Mouse (Mus musculus): ENCODE data around the gene Usp49. TPM values are rescaled to one million over a fixed set of nuclear protein-coding genes. Genes with fewer than 3 reads are reported as not detected.
"Not testable (repeated sequence)": the region's sequence is repeated elsewhere in the genome, so short reads cannot be mapped to it uniquely, and the experiment has no call there.

The Usp49 gene
- polyA plus RNA-seq, 1 experiment from 2014 or later, result 4.2 TPM

DNA sequence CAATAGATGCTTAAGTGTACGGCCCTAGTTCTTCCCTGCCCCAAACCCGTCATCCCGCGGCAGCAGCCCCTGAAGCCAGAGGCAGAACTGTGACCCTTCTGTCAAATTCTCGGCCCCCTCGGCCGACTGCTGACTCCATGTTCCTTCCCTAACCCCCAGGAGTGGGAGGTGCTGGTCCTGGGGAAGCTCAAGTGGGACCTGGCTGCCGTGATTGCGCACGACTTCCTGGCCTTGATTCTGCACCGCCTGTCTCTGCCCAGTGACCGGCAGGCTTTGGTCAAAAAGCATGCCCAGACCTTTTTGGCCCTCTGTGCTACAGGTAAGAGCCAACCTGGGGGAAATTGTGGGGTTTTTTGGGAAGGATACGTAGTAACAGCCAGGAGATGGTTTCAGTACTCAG is 33.2 kb upstream of the Usp49 start:
- ATAC-seq (ENCODE audit: borderline replicate concordance, extremely low read depth, low FRiP score, low TSS enrichment), result no peak
- WGBS, result 50% methylated on average over 13 of the region's 13 CpGs
- Histone ChIP-seq H3K27ac (peak overlapping the region; percentile 35), H3K9ac (peak overlapping the region; percentile 91), H3K9me3 (no peaks in the 10 kb centered on the region), H3K27me3 (no peaks in the 10 kb centered on the region), H3K4me3 (0 out of 2 replicates have a peak overlapping the region, but pooled peaks have one; percentile 95), H3K36me3 (peaks cover 52% of the 10 kb centered on the region), H3K4me1 (peaks cover 38% of the 10 kb centered on the region), H3K4me2 (peak overlapping the region; percentile 86; the same call in 1 of the 2 replicates)

DNA sequence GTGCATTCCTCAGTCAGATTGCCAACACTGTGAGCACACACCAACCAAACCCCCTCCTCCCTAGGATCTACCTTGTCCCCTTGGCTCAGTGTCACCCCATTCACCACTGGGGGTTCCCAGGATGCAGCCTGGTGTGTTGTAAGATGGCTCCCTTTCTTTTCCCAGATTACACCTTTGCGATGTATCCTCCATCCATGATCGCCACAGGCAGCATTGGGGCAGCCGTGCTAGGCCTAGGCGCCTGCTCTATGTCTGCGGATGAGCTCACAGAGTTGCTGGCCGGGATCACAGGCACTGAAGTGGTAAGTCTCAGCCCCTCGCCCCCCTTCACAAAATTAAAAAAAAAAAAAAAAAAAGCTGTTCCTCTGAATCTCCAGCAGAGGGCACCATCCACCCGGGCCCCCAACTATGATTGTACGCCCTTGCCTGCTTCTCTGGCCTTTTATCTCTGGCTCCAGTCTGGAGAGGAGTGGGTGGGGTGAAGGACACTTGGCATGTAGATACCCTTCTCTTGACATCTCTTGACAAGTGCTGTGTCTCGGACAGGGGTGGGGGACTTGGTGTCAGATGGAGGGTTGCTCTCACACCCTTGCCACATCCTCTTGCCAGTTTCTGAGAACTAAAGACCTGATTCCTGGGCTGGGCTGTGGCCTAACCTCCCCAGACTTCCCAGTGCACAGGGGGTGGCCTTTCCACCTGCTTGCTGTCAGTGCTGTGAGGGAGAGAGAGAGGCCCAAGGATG is 32.5 kb upstream of the Usp49 start:
- ATAC-seq (ENCODE audit: borderline replicate concordance, extremely low read depth, low FRiP score, low TSS enrichment), result no peak
- Histone ChIP-seq H3K9me3 (no peaks in the 10 kb centered on the region), H3K27me3 (no peaks in the 10 kb centered on the region), H3K36me3 (peaks cover 58% of the 10 kb centered on the region), H3K27ac (peak overlapping the region; percentile 53), H3K4me1 (peaks cover 33% of the 10 kb centered on the region), H3K4me3 (no peak overlapping the region), H3K9ac (peak overlapping the region; percentile 91; the same call in 1 of the 2 replicates), H3K4me2 (no peak overlapping the region)
- 16% methylated on average over 10 of the region's 10 CpGs for WGBS

DNA sequence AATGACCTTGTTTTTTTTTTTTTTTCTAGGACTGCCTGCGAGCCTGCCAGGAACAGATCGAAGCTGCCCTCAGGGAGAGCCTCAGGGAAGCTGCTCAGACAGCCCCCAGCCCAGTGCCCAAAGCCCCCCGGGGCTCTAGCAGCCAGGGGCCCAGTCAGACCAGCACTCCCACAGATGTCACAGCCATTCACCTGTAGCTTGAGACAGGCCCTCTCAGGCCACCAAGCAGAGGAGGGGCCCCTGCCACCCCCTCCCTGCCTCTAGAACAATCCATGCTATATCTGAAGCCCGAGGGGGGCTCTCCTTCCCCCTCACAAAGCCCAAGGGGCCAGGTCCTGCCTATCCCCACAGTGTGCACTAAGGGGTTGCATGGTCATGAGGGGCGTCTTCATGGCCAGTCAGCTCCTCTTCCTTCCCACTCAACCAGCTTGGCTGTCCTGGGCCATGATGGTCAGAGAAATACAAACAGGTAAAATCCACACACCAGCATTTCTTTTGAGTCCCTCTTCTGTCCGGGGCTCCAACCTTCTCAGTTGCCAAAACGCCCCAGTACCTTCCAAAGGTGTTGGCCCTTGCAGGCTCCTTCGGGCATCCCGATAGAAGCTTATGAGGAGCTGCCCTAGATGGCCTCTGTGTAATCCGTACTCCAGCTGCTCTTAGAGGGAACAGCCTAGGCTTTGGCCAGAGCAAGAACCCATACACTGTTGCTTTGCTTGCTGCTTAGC is 31.7 kb upstream of the Usp49 start:
- H3K27me3 ChIP-seq; ATAC-seq (ENCODE audit: borderline replicate concordance, extremely low read depth, low FRiP score, low TSS enrichment); H3K4me2 ChIP-seq; H3K9me3 ChIP-seq; H3K9ac ChIP-seq; H3K4me3 ChIP-seq: not testable (repeated sequence)
- 75% methylated on average over 10 of the region's 10 CpGs for WGBS
- Histone ChIP-seq H3K27ac (peak overlapping the region; percentile 53), H3K36me3 (peaks cover 62% of the 10 kb centered on the region), H3K4me1 (peaks cover 32% of the 10 kb centered on the region)

GRCm38 (mm10) chr17:47599511-47600297 is 30.8 kb upstream of the Usp49 start:
- H3K4me2 ChIP-seq, result no peak overlapping the region
- no peaks in the 10 kb centered on the region for H3K9me3 ChIP-seq
- H3K27ac ChIP-seq, result peak overlapping the region; percentile 26
- no peak for ATAC-seq (ENCODE audit: borderline replicate concordance, extremely low read depth, low FRiP score, low TSS enrichment)
- peaks cover 32% of the 10 kb centered on the region for H3K4me1 ChIP-seq
- 64% methylated on average over 11 of the region's 11 CpGs for whole genome bisulfite sequencing
- H3K36me3 ChIP-seq, result peaks cover 72% of the 10 kb centered on the region
- no peak overlapping the region for H3K9ac ChIP-seq
- no peak overlapping the region for H3K4me3 ChIP-seq
- H3K27me3 ChIP-seq, result no peaks in the 10 kb centered on the region

GRCm38 (mm10) chr17:47600601-47601388 is 29.7 kb upstream of the Usp49 start:
- ATAC-seq (ENCODE audit: borderline replicate concordance, extremely low read depth, low FRiP score, low TSS enrichment), result no peak
- Histone ChIP-seq H3K27ac (no peak overlapping the region), H3K4me3 (no peak overlapping the region), H3K4me2 (no peak overlapping the region), H3K27me3 (no peaks in the 10 kb centered on the region), H3K36me3 (peaks cover 81% of the 10 kb centered on the region), H3K9me3 (no peaks in the 10 kb centered on the region), H3K9ac (no peak overlapping the region), H3K4me1 (peaks cover 22% of the 10 kb centered on the region)
- WGBS, result 82% methylated on average over 13 of the region's 13 CpGs

DNA sequence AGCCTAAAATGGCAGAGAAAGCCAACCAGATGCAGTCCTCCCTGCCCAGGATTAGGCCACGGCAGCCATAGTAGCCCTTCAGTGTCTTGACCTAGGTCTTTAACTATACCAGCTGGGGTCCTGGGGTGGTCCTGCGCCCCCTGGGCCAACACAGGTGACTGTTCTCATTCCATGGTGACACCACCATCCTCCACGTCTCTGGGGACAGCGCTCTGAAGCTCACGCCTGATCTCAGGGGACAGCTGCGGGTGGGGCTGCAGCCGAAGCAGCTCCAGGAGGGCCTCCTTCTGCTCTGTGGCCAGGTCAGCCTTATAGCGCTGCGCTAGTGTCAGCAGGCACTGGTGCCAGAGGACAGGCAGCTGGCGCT is 29.1 kb upstream of the Usp49 start:
- ATAC-seq (ENCODE audit: borderline replicate concordance, extremely low read depth, low FRiP score, low TSS enrichment), result no peak
- no peaks in the 10 kb centered on the region for H3K27me3 ChIP-seq
- no peak overlapping the region for H3K27ac ChIP-seq
- H3K9ac ChIP-seq, result no peak overlapping the region
- H3K4me1 ChIP-seq, result peaks cover 16% of the 10 kb centered on the region
- 88% methylated on average over 10 of the region's 10 CpGs for WGBS
- H3K4me2 ChIP-seq, result no peak overlapping the region
- peaks cover 82% of the 10 kb centered on the region for H3K36me3 ChIP-seq
- H3K4me3 ChIP-seq, result no peak overlapping the region
- no peaks in the 10 kb centered on the region for H3K9me3 ChIP-seq

GRCm38 (mm10) chr17:47602289-47602688 is 28.2 kb upstream of the Usp49 start:
- Histone ChIP-seq H3K27ac (no peak overlapping the region), H3K27me3 (no peaks in the 10 kb centered on the region), H3K9me3 (no peaks in the 10 kb centered on the region), H3K4me3 (no peak overlapping the region), H3K9ac (no peak overlapping the region), H3K4me2 (no peak overlapping the region), H3K4me1 (peaks cover 7% of the 10 kb centered on the region), H3K36me3 (peaks cover 84% of the 10 kb centered on the region)
- ATAC-seq (ENCODE audit: borderline replicate concordance, extremely low read depth, low FRiP score, low TSS enrichment), result no peak
- 85% methylated on average over 11 of the region's 11 CpGs for WGBS

DNA sequence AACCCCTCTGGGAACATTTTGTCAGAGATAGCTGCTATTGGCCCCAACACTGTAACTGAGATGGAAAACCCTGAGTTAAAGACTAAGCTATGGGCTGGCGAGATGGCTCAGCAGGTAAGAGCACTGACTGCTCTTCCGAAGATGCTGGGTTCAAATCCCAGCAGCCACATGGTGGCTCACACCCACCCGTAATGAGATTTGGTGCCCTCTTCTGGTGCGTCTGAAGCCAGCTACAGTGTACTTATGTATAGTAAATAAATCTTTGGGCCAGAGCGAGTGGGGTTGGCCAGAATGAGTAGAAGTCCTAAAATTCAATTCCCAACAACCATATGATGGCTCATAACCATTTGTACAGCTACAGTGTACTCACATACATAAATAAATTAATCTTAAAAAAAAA is 24.3 kb upstream of the Usp49 start:
- Histone ChIP-seq H3K27me3 (no peaks in the 10 kb centered on the region), H3K9me3 (no peaks in the 10 kb centered on the region), H3K27ac (no peak overlapping the region), H3K36me3 (peaks cover 53% of the 10 kb centered on the region), H3K4me2 (no peak overlapping the region), H3K4me1 (peaks cover 12% of the 10 kb centered on the region), H3K9ac (no peak overlapping the region), H3K4me3 (no peak overlapping the region)
- WGBS, result 55% methylated on average over 5 of the region's 5 CpGs
- no peak for ATAC-seq (ENCODE audit: borderline replicate concordance, extremely low read depth, low FRiP score, low TSS enrichment)

GRCm38 (mm10) chr17:47609182-47609581 is 21.3 kb upstream of the Usp49 start:
- no peak overlapping the region for H3K9ac ChIP-seq
- H3K4me3 ChIP-seq, result no peak overlapping the region
- WGBS, result 88% methylated on average over 4 of the region's 4 CpGs
- H3K27ac ChIP-seq, result no peak overlapping the region
- no peaks in the 10 kb centered on the region for H3K27me3 ChIP-seq
- H3K4me1 ChIP-seq, result peaks cover 25% of the 10 kb centered on the region
- ATAC-seq (ENCODE audit: borderline replicate concordance, extremely low read depth, low FRiP score, low TSS enrichment), result no peak
- peaks cover 32% of the 10 kb centered on the region for H3K36me3 ChIP-seq
- no peaks in the 10 kb centered on the region for H3K9me3 ChIP-seq
- H3K4me2 ChIP-seq, result no peak overlapping the region; the same call in 1 of the 2 replicates

GRCm38 (mm10) chr17:47610849-47611660 is 19.4 kb upstream of the Usp49 start, which contains the start of the genes Bysl, Med20 and Gm20517:
Bysl (minus strand) TSS chr17:47611492.
Med20 (plus strand) TSS chr17:47611582.
Gm20517 (plus strand) TSS chr17:47611589.
- Histone ChIP-seq H3K36me3 (peaks cover 23% of the 10 kb centered on the region), H3K4me3 (peak within 1 kb of the TSS; percentile 90)
- peak; percentile 95 for ATAC-seq (ENCODE audit: borderline replicate concordance, extremely low read depth, low FRiP score, low TSS enrichment)

More at GRCm38 (mm10) chr17:47610849-47611660, 19.4 kb upstream of the Usp49 start, which contains the start of the genes Bysl, Med20 and Gm20517:
- peak within 1 kb of the TSS; percentile 77 for H3K9ac ChIP-seq
- no peaks in the 10 kb centered on the region for H3K9me3 ChIP-seq
- H3K4me2 ChIP-seq, result peak within 1 kb of the TSS; percentile 88
- WGBS, result under 1% methylated on average over 59 of the region's 59 CpGs
- no peaks in the 10 kb centered on the region for H3K27me3 ChIP-seq
- H3K27ac ChIP-seq, result peak within 1 kb of the TSS; percentile 80
- H3K4me1 ChIP-seq, result peaks cover 25% of the 10 kb centered on the region

Data from lung, embryonic 15.5 days (tissue).